Mouse (Mus musculus) cortical plate, adult 2 months (tissue): ENCODE results near the gene Grik4. TPM values are rescaled to one million over a fixed set of nuclear protein-coding genes. Genes with fewer than 3 reads are reported as not detected.

ENCODE experiments used
- H3K27ac ChIP-seq: fragments of 200-500 bp; 2 replicates; pipeline ENCODE4 v1.5.1; 2012; ENCODE audit warnings: low read length, control low read depth, inconsistent platforms; ENCODE audit not compliant: insufficient read depth
- H3K4me1 ChIP-seq: fragments of 200-500 bp; 2 replicates; pipeline ENCODE4 v1.6.1; 2011; ENCODE audit warnings: low read length; ENCODE audit not compliant: control insufficient read depth, insufficient read depth
- H3K4me3 ChIP-seq: fragments of 200-500 bp; 2 replicates; pipeline ENCODE4 v1.5.1; 2011; ENCODE audit warnings: mild to moderate bottlenecking, low read length, control low read depth; ENCODE audit not compliant: insufficient read depth
- CTCF ChIP-seq: fragments of 200-500 bp; IDR thresholded peaks from 2 replicates; pipeline ENCODE4 v1.5.1; 2011; ENCODE audit warnings: mild to moderate bottlenecking, control low read depth, low read length; ENCODE audit not compliant: insufficient read depth; ENCODE audit errors: extremely low read depth
- POLR2A ChIP-seq: fragments of 200-500 bp; IDR thresholded peaks from 2 replicates; pipeline ENCODE4 v1.6.1; 2011; ENCODE audit warnings: mild to moderate bottlenecking, low read length, control low read depth; ENCODE audit not compliant: insufficient read depth; ENCODE audit errors: extremely low read depth
- polyA plus RNA-seq: library from polyadenylated mRNA; depleted of rRNA; stranded (reverse); fragments of >200 nt; gene quantifications from 2 replicates; pipeline ENCODE4 v1.2.3, GENCODE M21; 2012

Grik4 gene
- polyA plus RNA-seq, 1 experiment: 10.9 TPM

DNA sequence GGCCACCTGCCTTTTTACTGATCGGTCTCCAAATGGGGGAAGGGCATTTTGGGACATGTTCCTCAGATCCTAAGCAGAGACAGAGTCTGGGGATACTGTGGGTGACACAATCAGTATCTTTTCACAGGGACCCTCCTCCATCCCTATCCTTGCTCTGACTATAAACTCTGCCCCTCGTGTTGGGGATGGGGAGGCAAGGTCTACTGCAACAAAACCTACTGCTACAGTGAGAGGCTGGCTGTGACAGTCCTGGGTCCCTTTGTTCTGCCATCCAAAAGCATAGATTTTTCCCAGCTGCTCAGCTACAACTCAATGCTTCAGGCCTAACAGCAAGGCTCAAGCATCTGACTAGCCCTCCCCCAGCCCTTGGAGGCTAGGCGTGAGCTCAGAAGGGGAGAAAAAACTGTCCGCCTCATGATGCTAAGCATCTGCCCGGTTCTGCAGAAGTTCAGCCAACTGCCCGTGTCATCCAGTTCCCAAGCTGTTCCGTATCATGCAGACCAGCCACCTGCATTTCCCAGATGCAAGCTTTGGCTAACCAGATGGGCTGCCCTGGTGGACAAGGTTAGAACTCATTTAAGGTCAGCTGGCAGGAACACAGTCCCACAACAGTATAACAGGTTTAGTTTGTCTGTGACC, 207.5 kb downstream of the Grik4 start:
- TF ChIP-seq POLR2A (no peak), CTCF (no peak)
- Histone ChIP-seq H3K4me3 (no peak overlapping the region), H3K27ac (no peak overlapping the region), H3K4me1 (no peaks in the 10 kb centered on the region)

DNA sequence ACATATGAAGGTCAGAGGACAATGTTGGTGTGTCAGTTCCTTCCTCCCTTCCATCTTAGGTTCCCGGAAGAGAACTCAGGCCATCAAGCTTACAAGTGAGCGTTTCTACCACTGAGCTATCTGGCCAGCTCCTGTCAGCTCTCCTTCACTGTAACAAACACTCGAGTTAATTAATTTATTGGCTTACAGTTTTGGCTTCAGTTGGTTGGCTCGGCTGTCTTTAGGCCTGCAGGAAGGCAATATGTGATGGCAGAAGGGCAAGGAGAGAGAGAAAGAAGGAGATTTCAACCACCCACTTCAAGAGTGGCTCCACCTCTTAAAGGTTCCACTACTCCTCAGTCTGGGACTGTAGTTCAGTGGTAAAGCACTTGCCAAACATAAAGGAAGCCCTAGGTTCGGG, 209.2 kb downstream of the Grik4 start:
- no peak for TF ChIP-seq POLR2A
- no peak for TF ChIP-seq CTCF
- Histone ChIP-seq H3K4me3 (no peak overlapping the region), H3K27ac (no peak overlapping the region), H3K4me1 (peaks cover 4% of the 10 kb centered on the region; the same call in 1 of the 2 replicates)

DNA sequence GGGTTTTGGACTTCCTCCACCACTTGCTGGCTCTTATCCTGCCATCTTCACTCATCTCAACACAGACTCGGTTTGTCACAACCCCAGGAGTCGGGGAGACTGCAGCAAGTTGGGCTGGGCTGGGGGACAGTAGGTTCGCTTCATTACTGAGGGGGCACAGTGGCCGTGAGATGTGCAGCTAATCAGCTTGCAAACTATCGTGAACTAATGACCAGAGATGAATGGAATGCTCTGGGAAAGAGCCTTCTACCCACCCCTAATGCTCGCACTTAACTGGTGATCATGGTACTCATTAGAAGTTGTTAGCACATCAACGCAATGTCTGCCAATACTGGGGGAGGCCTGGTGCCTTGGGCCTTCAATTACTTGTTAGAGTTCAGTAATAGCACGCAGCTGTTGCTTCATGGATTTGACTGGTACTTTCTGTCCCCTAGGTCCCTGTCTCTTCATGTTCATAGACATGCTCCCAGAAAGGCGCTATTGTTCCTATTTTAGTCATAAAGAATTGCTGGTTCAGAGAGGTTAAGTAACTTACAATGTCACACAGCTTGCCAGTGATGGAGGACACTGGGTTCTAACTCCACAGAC, 211.5 kb downstream of the Grik4 start:
- Histone ChIP-seq H3K4me3 (no peak overlapping the region), H3K27ac (no peak overlapping the region), H3K4me1 (peaks cover 4% of the 10 kb centered on the region; the same call in 1 of the 2 replicates)
- TF ChIP-seq POLR2A (no peak), CTCF (no peak)

DNA sequence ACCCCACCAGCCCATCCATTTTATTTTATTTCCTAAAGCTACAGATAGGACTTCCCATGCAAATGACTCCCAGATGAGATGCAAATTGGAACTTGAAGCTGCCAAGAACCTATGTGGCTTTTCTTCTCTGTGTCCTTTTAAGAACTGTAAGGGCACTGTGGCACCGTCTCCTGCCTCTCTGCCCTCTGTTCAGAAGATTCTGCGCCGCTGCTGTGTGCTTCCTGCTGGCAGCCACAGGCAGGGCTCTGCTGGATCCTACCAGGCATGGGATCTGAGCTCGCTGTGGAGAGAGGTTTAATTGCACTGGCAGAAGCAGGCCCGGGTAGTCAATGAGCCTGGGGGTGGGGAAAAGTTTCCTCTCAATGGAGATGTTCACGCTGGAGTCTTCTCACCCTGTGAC, 215.8 kb downstream of the Grik4 start:
- Histone ChIP-seq H3K27ac (no peak overlapping the region), H3K4me3 (no peak overlapping the region), H3K4me1 (peaks cover 4% of the 10 kb centered on the region; the same call in 1 of the 2 replicates)
- TF ChIP-seq POLR2A: no peak
- no peak for TF ChIP-seq CTCF

DNA sequence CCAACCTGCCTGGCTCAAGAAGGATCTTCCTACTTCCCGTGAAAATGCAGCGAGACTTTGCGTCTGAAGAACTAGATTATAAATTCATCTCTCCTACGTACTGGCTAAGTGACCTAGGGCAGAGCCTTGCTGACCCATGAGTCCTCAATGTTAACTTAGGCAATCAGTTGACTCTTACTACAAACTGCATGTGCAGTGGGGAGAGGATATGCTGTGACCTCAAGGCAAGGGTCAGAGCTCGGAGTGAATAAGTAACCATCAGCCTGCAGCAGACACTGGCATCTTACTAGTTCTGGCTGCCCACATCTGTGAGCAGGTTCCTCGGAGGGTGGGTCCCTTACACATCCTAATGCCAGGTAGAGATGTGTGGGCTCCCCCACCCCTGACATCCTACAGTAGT, 216.6 kb downstream of the Grik4 start:
- Histone ChIP-seq H3K27ac (no peak overlapping the region), H3K4me1 (peaks cover 4% of the 10 kb centered on the region; the same call in 1 of the 2 replicates), H3K4me3 (no peak overlapping the region)
- TF ChIP-seq POLR2A: no peak
- TF ChIP-seq CTCF: no peak

DNA sequence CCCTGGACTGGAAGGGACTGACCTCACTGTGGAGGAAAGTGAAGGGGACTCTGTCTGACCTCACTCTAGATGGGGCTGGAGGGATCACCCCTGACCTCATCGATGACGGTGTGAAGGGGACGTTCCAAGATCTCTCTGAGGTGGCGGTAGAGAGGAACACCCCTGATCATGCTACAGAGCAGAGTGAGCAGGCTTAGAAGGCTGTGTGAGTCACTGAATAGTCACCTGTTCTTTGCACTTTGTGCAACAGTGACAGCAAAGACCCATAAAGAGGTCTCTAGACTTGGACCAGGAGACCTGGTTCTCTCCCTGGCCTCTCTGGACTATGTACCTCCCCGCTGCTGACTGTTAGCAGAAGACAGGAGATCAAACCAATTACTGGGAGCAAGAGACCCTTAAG, 217.1 kb downstream of the Grik4 start:
- no peak for TF ChIP-seq CTCF
- no peak for TF ChIP-seq POLR2A
- H3K4me1 ChIP-seq: peaks cover 4% of the 10 kb centered on the region; the same call in 1 of the 2 replicates
- H3K4me3 ChIP-seq: no peak overlapping the region
- H3K27ac ChIP-seq: no peak overlapping the region

DNA sequence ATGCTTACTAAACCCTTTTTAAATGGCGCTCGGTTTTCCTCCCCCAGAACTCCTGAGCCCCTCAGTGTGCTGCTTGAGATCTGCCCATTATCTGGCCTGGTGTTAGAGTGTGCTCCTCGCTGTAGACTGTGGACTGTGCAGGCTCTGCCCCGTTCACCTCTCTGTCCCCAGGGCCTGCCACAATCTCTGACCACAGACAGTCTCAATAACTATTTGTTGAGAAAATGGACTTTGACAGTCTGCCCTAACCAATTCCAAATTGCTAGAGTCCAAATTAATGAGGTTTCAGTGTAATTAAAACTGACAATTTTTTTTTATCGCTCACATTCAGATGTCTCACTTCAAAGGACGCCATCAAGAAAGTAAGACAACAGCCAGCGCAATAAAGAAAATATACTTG, 220.2 kb downstream of the Grik4 start:
- Histone ChIP-seq H3K4me3 (no peak overlapping the region), H3K4me1 (no peaks in the 10 kb centered on the region; the same call in 1 of the 2 replicates), H3K27ac (no peak overlapping the region)
- TF ChIP-seq POLR2A (no peak), CTCF (no peak)

DNA sequence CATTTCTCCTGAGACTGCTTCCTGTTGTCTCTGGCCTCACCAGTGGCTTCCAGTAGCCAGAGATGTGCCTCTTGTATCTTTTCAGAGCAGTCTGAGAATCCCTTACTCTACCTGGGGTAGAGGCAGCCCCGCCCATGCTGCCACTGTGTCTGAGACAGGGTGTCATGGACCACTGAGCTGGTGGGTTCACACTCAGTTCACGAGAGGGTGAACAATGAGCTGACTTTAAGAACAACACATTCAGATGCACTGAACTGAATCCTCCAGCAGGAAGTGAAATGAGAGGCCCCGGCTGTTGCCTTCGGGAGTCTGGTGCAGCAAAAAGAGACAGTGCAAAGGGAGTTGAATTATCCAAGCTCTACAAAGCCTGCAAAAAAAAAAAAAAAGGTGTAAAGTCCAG, 221.8 kb downstream of the Grik4 start:
- H3K4me3 ChIP-seq: no peak overlapping the region
- TF ChIP-seq POLR2A: no peak
- TF ChIP-seq CTCF: no peak
- H3K4me1 ChIP-seq: no peaks in the 10 kb centered on the region; the same call in 1 of the 2 replicates

DNA sequence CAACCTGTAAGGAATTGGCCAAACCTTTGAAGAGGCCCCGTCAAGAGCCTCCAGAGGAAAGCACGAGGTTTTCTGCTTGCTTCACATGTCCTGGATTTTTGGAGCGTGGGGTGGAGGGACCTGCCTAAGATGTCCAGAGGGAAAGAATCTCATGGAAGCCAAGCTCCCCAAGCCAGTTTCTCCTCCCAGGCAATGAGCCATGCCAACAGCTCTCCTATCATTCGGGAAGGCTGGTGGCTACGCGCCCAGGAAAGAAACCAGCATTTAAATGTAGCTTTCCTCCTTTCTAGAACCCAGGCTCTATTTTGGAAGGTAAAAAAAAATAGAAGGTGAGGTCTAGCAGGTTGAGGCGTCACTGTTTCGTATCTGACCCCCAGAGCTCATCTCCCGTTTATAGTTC, 222.6 kb downstream of the Grik4 start:
- H3K27ac ChIP-seq: no peak overlapping the region
- H3K4me3 ChIP-seq: no peak overlapping the region
- H3K4me1 ChIP-seq: no peaks in the 10 kb centered on the region; the same call in 1 of the 2 replicates
- no peak for TF ChIP-seq CTCF
- no peak for TF ChIP-seq POLR2A

More for the DNA sequence above, 221.8 kb downstream of the Grik4 start:
- H3K27ac ChIP-seq: no peak overlapping the region

DNA sequence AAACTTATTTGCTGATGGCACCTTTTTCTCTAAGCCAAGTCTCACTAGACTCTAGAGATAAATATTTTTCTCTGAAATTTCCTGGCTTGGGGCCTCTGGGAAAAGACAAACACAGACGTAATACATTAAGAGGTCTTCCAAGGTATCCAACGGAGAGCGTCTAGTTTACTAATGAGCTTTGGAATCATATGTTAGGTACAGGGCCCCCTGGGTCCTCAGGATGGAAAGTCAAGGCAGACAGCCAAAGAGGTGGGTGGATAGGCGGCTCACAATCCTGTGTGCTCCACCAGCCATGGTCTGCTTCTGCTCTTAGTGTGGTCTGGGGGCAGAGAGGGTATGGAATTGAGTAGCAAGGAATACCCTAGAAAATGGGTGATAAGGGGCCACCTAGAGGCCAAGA, 223.1 kb downstream of the Grik4 start:
- no peak for TF ChIP-seq CTCF
- no peak for TF ChIP-seq POLR2A
- H3K4me1 ChIP-seq: no peaks in the 10 kb centered on the region; the same call in 1 of the 2 replicates
- no peak overlapping the region for H3K27ac ChIP-seq
- H3K4me3 ChIP-seq: no peak overlapping the region
